Mouse (Mus musculus) E14TG2a.4 (cell line): Measurements from ENCODE around the gene Amd1.

Source experiments
- CTCF ChIP-seq: conservative IDR thresholded peaks from 2 replicates; pipeline ENCODE4 v1.5.1; 2014; ENCODE audit warnings: low read length
- NANOG ChIP-seq: IDR thresholded peaks from 2 replicates; pipeline ENCODE4 v1.6.1; 2014; ENCODE audit warnings: borderline replicate concordance, low read length, mixed read lengths

DNA sequence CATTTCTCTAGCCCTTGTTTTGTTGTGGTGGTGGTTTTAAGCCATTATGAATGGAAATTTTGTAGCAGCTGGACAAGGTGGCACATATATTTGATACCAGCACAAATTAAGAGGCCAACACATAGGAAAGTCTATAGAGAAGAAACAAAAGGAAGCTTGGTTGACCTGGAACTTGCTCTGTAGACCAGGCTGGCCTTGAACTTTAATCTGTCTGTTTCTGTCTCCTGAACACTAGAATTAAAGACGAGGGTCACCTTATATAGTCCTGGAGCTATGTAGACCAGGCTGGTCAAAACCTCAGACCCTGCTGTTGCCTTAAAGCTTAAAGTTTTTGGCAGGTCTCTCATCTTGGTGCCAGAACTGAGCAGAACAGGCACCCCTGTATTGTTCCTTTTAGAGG, 16.4 kb downstream of the Amd1 start:
- no peak for TF ChIP-seq CTCF
- TF ChIP-seq NANOG, result no peak
